Mouse (Mus musculus): ENCODE results near the gene Stum.

- no peak for TF ChIP-seq CTCF (IDR thresholded peaks at IDR 0.05; ENCODE audit: low read depth)
- no peak for TF ChIP-seq EP300 (IDR thresholded peaks at IDR 0.05; ENCODE audit: low read depth)
Measured at GRCm38 (mm10) chr1:180482840-180483398, 385 bp downstream of the Stum start.

Measured in liver, postnatal 0 days (tissue).